Mouse (Mus musculus): Measurements from ENCODE around the gene Nufip2. TPM values are rescaled to one million over a fixed set of nuclear protein-coding genes. Genes with fewer than 3 reads are reported as not detected.

Gene Nufip2
- total RNA-seq, 2 experiments from 2014 or later: 76.1 to 85.3 TPM

Other genes with a start within 250 kb of the Nufip2 start
- 10 to 100 TPM in 1 of 2 experiments, 1 to 10 TPM in 1; 9.3 to 13.2 TPM for gene Coro6, start 223.7 kb upstream of the Nufip2 start, total RNA-seq (2021)
- 100 to 1,000 TPM; 149 to 153 TPM for gene Ankrd13b, start 196.5 kb upstream of the Nufip2 start, total RNA-seq (2021)
- 100 to 1,000 TPM; 151 to 166 TPM for gene Git1, start 192.6 kb upstream of the Nufip2 start, total RNA-seq (2021)
- gene Abhd15, start 171.0 kb upstream of the Nufip2 start, total RNA-seq (2021): 1 to 10 TPM; 1.1 to 1.2 TPM
- 1 to 10 TPM; 6.5 to 7.9 TPM for gene Trp53i13, start 170.2 kb upstream of the Nufip2 start, total RNA-seq (2021)
- gene Gm10392, start 167.0 kb upstream of the Nufip2 start, total RNA-seq (2021): not detected
- 100 to 1,000 TPM; 107 to 118 TPM for gene Taok1, start 78.3 kb upstream of the Nufip2 start, total RNA-seq (2021)
- gene Cryba1, start 39.1 kb downstream of the Nufip2 start, total RNA-seq (2021): under 1 TPM; 0.45 to 0.87 TPM
- gene Myo18a, start 77.1 kb downstream of the Nufip2 start, total RNA-seq (2021): 100 to 1,000 TPM; 150 to 167 TPM
- not detected for gene Gm10277, start 101.6 kb downstream of the Nufip2 start, total RNA-seq (2021)
- 1 to 10 TPM; 1.5 to 1.9 TPM for gene Pipox, start 207.9 kb downstream of the Nufip2 start, total RNA-seq (2021)
- gene Sez6, start 244.6 kb downstream of the Nufip2 start, total RNA-seq (2021): 100 to 1,000 TPM; 215 to 221 TPM

Measured in layer of hippocampus, postnatal 10 days (tissue).